Mouse (Mus musculus): ENCODE measurements around the gene Pitpnm1. TPM values are rescaled to one million over a fixed set of nuclear protein-coding genes. Genes with fewer than 3 reads are reported as not detected.
"Not testable (repeated sequence)": the region's sequence is repeated elsewhere in the genome, so short reads cannot be mapped to it uniquely, and the experiment has no call there.

Gene Pitpnm1
- total and polyA plus RNA-seq, 2 experiments from 2014 or later: 82.9 to 127 TPM

- no peak for ATAC-seq
- no peak overlapping the region for H3K27ac ChIP-seq (ENCODE audit: low read depth, low read length)
- no peaks in the 10 kb centered on the region for H3K27me3 ChIP-seq (ENCODE audit: insufficient read depth, low read length)
- no peaks in the 10 kb centered on the region for H3K4me1 ChIP-seq (ENCODE audit: insufficient read depth)
- 87% methylated on average over 5 of the region's 6 CpGs for WGBS
- H3K4me3 ChIP-seq (ENCODE audit: low read depth, low read length): no peak overlapping the region
- no peak overlapping the region for H3K4me2 ChIP-seq (ENCODE audit: low read depth)
- no peak for DNase-seq
- TF ChIP-seq CTCF (IDR thresholded peaks at IDR 0.05; ENCODE audit: low read depth): no peak
- H3K9ac ChIP-seq: no peak overlapping the region
- no peaks in the 10 kb centered on the region for H3K36me3 ChIP-seq (ENCODE audit: insufficient read depth)
- H3K9me3 ChIP-seq (ENCODE audit: low read length): no peaks in the 10 kb centered on the region
These were observed 38.8 kb upstream of the Pitpnm1 start for GRCm38 (mm10) chr19:4060899-4061465.

GRCm38 (mm10) chr19:4063357-4063756 lies 36.4 kb upstream of the Pitpnm1 start:
- not testable (repeated sequence) for H3K9me3 ChIP-seq (ENCODE audit: low read length); H3K4me1 ChIP-seq (ENCODE audit: insufficient read depth); H3K27ac ChIP-seq (ENCODE audit: low read depth, low read length); ATAC-seq; H3K4me2 ChIP-seq (ENCODE audit: low read depth); H3K9ac ChIP-seq; H3K4me3 ChIP-seq (ENCODE audit: low read depth, low read length); H3K27me3 ChIP-seq (ENCODE audit: insufficient read depth, low read length); DNase-seq; H3K36me3 ChIP-seq (ENCODE audit: insufficient read depth)
- 77% methylated on average over 3 of the region's 4 CpGs for WGBS

- not testable (repeated sequence) for ATAC-seq, H3K9ac ChIP-seq
- WGBS: no CpG with 5 or more reads among the region's 11 CpGs
These were observed 35.3 kb upstream of the Pitpnm1 start for GRCm38 (mm10) chr19:4064501-4064900.

GRCm38 (mm10) chr19:4066280-4066679 lies 33.5 kb upstream of the Pitpnm1 start:
- no peak overlapping the region for H3K4me2 ChIP-seq (ENCODE audit: low read depth)
- no peaks in the 10 kb centered on the region for H3K4me1 ChIP-seq (ENCODE audit: insufficient read depth)
- WGBS: 84% methylated on average over 6 of the region's 6 CpGs
- no peaks in the 10 kb centered on the region for H3K9me3 ChIP-seq (ENCODE audit: low read length)
- no peak overlapping the region for H3K9ac ChIP-seq
- no peak overlapping the region for H3K27ac ChIP-seq (ENCODE audit: low read depth, low read length)
- DNase-seq (no peak), ATAC-seq (no peak)
- TF ChIP-seq CTCF (IDR thresholded peaks at IDR 0.05; ENCODE audit: low read depth): no peak
- H3K4me3 ChIP-seq (ENCODE audit: low read depth, low read length): no peak overlapping the region
- H3K27me3 ChIP-seq (ENCODE audit: insufficient read depth, low read length): no peaks in the 10 kb centered on the region
- no peaks in the 10 kb centered on the region for H3K36me3 ChIP-seq (ENCODE audit: insufficient read depth)

More at GRCm38 (mm10) chr19:4064501-4064900, 35.3 kb upstream of the Pitpnm1 start:
- H3K4me1 ChIP-seq (ENCODE audit: insufficient read depth); H3K27me3 ChIP-seq (ENCODE audit: insufficient read depth, low read length); H3K36me3 ChIP-seq (ENCODE audit: insufficient read depth); H3K4me2 ChIP-seq (ENCODE audit: low read depth); H3K27ac ChIP-seq (ENCODE audit: low read depth, low read length); H3K4me3 ChIP-seq (ENCODE audit: low read depth, low read length); H3K9me3 ChIP-seq (ENCODE audit: low read length); DNase-seq: not testable (repeated sequence)

GRCm38 (mm10) chr19:4066877-4067276 lies 32.9 kb upstream of the Pitpnm1 start:
- Histone ChIP-seq H3K9ac (no peak overlapping the region), H3K4me1 (ENCODE audit: insufficient read depth) (no peaks in the 10 kb centered on the region), H3K27ac (ENCODE audit: low read depth, low read length) (no peak overlapping the region), H3K9me3 (ENCODE audit: low read length) (no peaks in the 10 kb centered on the region), H3K36me3 (ENCODE audit: insufficient read depth) (no peaks in the 10 kb centered on the region), H3K4me2 (ENCODE audit: low read depth) (no peak overlapping the region), H3K4me3 (ENCODE audit: low read depth, low read length) (no peak overlapping the region), H3K27me3 (ENCODE audit: insufficient read depth, low read length) (no peaks in the 10 kb centered on the region)
- no peak for TF ChIP-seq CTCF (IDR thresholded peaks at IDR 0.05; ENCODE audit: low read depth)
- DNase-seq (no peak), ATAC-seq (no peak)

GRCm38 (mm10) chr19:4068242-4068641 lies 31.6 kb upstream of the Pitpnm1 start:
- ATAC-seq; H3K4me1 ChIP-seq (ENCODE audit: insufficient read depth); H3K27me3 ChIP-seq (ENCODE audit: insufficient read depth, low read length); DNase-seq; H3K27ac ChIP-seq (ENCODE audit: low read depth, low read length); H3K9ac ChIP-seq; H3K4me2 ChIP-seq (ENCODE audit: low read depth); H3K9me3 ChIP-seq (ENCODE audit: low read length); H3K36me3 ChIP-seq (ENCODE audit: insufficient read depth); H3K4me3 ChIP-seq (ENCODE audit: low read depth, low read length): not testable (repeated sequence)
- 91% methylated on average over 2 of the region's 2 CpGs for WGBS

- 60% methylated on average over 15 of the region's 15 CpGs for WGBS
- Histone ChIP-seq H3K4me2 (ENCODE audit: low read depth) (no peak overlapping the region), H3K9ac (no peak overlapping the region), H3K27me3 (ENCODE audit: insufficient read depth, low read length) (no peaks in the 10 kb centered on the region), H3K9me3 (ENCODE audit: low read length) (no peaks in the 10 kb centered on the region), H3K4me3 (ENCODE audit: low read depth, low read length) (no peak overlapping the region), H3K27ac (ENCODE audit: low read depth, low read length) (no peak overlapping the region), H3K4me1 (ENCODE audit: insufficient read depth) (no peaks in the 10 kb centered on the region), H3K36me3 (ENCODE audit: insufficient read depth) (no peaks in the 10 kb centered on the region)
- no peak for ATAC-seq
- TF ChIP-seq CTCF (IDR thresholded peaks at IDR 0.05; ENCODE audit: low read depth): no peak
- no peak for DNase-seq
These were observed 30.9 kb upstream of the Pitpnm1 start for GRCm38 (mm10) chr19:4068717-4069410.
